Mouse (Mus musculus): ENCODE data around the gene Sync. TPM values are rescaled to one million over a fixed set of nuclear protein-coding genes. Genes with fewer than 3 reads are reported as not detected.

The Sync gene
- polyA plus RNA-seq, 1 experiment from 2014 or later: 1.7 TPM

Small RNAs within 50 kb of the gene (microRNA-seq; reads per million reads assigned to microRNA genes)
- gene Gm22994: not detected

Other genes starting within 250 kb of the Sync start
- gene Rnf19b, start 229.3 kb upstream of the Sync start, polyA plus RNA-seq (2014; fragmentation: Nextera tagmentation; extraction: Ambion mirVana): 6.9 and 7.2 TPM in 2 replicates
- gene Tmem54, start 182.1 kb upstream of the Sync start, polyA plus RNA-seq (2014; fragmentation: Nextera tagmentation; extraction: Ambion mirVana): 20.9 and 22.6 TPM in 2 replicates
- gene Hpca, start 165.6 kb upstream of the Sync start, polyA plus RNA-seq (2014; fragmentation: Nextera tagmentation; extraction: Ambion mirVana): 1.1 and 2.0 TPM in 2 replicates
- gene Fndc5, start 150.6 kb upstream of the Sync start, polyA plus RNA-seq (2014; fragmentation: Nextera tagmentation; extraction: Ambion mirVana): 1.4 TPM in 2 replicates
- 18.2 and 20.3 TPM in 2 replicates for gene S100pbp, start 97.9 kb upstream of the Sync start, polyA plus RNA-seq (2014; fragmentation: Nextera tagmentation; extraction: Ambion mirVana)
- 81.6 and 84.6 TPM in 2 replicates for gene Yars, start 97.9 kb upstream of the Sync start, polyA plus RNA-seq (2014; fragmentation: Nextera tagmentation; extraction: Ambion mirVana)
- 6.8 and 8.0 TPM in 2 replicates for gene C77080, start 26.2 kb upstream of the Sync start, polyA plus RNA-seq (2014; fragmentation: Nextera tagmentation; extraction: Ambion mirVana)
- 329 and 348 TPM in 2 replicates for gene Rbbp4, start 47.8 kb downstream of the Sync start, polyA plus RNA-seq (2014; fragmentation: Nextera tagmentation; extraction: Ambion mirVana)
- gene Zbtb8os, start 48.1 kb downstream of the Sync start, polyA plus RNA-seq (2014; fragmentation: Nextera tagmentation; extraction: Ambion mirVana): 46.7 and 52.2 TPM in 2 replicates
- gene Zbtb8a, start 90.5 kb downstream of the Sync start, polyA plus RNA-seq (2014; fragmentation: Nextera tagmentation; extraction: Ambion mirVana): 14.1 and 14.8 TPM in 2 replicates
- 1.1 and 2.2 TPM in 2 replicates for gene Zbtb8b, start 153.2 kb downstream of the Sync start, polyA plus RNA-seq (2014; fragmentation: Nextera tagmentation; extraction: Ambion mirVana)
- gene Bsdc1, start 174.0 kb downstream of the Sync start, polyA plus RNA-seq (2014; fragmentation: Nextera tagmentation; extraction: Ambion mirVana): 25.6 and 25.7 TPM in 2 replicates
- not detected in 2 replicates for gene Tssk3, start 203.4 kb downstream of the Sync start, polyA plus RNA-seq (2014; fragmentation: Nextera tagmentation; extraction: Ambion mirVana)
- not detected in 2 replicates for gene Fam229a, start 203.6 kb downstream of the Sync start, polyA plus RNA-seq (2014; fragmentation: Nextera tagmentation; extraction: Ambion mirVana)
- gene Marcksl1, start 226.0 kb downstream of the Sync start, polyA plus RNA-seq (2014; fragmentation: Nextera tagmentation; extraction: Ambion mirVana): 616 and 618 TPM in 2 replicates

All from stomach, embryonic 14.5 days (tissue).